Mouse (Mus musculus) frontal cortex, adult 2 months (tissue): ENCODE results near the gene I0C0044D17Rik. TPM values are rescaled to one million over a fixed set of nuclear protein-coding genes. Genes with fewer than 3 reads are reported as not detected.
"Not testable (repeated sequence)": the region's sequence is repeated elsewhere in the genome, so short reads cannot be mapped to it uniquely, and the experiment has no call there.

Source experiments
- DNase-seq, 2 experiments: peaks; one replicate each; pipeline ENCODE4 v3.0.0; 2022; ENCODE audit warnings: low spot score in 1 of 2; ENCODE audit errors: extremely low spot score in 1 of 2
- polyA plus RNA-seq: library from polyadenylated mRNA; depleted of rRNA; stranded (reverse); fragments of >200 nt; gene quantifications from 2 replicates; pipeline ENCODE4 v1.2.3, GENCODE M21; 2012; rRNA removed

I0C0044D17Rik gene
- not detected in 2 replicates for polyA plus RNA-seq

DNA sequence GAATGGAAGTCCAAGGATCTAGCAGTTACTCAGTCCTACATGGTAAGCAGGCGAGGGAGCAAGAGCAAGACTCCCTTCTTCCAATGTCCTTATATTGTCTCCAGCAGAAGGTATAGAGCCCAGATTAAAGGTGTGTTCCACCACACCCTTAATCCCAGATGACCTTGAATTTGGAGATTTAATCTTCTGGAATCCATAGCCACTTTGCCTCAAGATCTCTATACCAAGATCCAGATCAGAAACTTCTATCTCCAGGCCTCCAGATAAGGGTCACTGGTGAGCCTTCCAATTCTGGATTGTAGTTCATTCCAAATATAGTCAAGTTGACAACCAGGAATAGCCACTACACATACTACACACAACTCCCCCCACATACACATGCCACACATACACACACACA is at the start of gene I0C0044D17Rik:
TSS of gene I0C0044D17Rik (minus strand) at position 101 of the 400 bp plus-strand sequence.
- not testable (repeated sequence) for DNase-seq

DNA sequence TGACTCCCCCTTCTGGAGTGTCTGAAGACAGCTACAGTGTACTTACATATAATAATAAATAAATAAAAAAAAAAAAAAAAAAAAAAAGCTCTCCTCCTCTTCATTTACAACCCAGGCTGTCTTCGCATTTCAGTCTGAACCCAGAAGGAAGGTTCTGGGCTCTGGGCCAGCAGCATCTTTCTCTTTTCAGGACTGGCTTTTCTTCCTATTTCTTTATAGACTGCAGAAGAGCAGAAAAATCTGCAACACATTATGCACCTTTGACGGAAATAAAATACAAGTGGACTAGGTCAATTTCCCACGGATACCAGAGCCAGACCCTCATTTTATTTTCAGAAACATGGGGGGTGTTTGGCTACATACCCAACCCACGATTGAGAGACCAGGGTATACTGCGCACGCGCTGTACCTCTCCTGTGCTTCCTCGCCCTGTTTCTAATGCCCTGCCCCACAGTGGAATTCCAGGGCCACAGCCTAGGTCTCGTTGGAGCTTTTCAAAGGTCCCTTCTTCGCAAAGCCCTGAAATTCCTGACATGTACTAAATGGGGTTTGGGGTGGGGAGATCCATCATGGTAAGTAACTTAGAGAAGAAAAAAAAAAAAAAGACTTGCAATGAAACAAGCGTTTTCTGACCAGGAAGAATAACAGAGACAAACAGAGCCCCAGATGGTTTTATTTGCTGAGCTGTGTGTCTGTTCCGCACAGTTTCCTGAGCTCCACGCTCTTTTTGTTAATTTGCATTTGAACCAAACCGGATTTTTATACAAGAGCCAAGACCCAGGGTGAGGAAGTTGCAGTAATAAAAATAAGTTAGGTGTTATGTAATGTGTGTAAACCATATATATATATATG is 42.0 kb upstream of the I0C0044D17Rik start:
- DNase-seq = peak in 1 of 2 experiments; percentile 61

DNA sequence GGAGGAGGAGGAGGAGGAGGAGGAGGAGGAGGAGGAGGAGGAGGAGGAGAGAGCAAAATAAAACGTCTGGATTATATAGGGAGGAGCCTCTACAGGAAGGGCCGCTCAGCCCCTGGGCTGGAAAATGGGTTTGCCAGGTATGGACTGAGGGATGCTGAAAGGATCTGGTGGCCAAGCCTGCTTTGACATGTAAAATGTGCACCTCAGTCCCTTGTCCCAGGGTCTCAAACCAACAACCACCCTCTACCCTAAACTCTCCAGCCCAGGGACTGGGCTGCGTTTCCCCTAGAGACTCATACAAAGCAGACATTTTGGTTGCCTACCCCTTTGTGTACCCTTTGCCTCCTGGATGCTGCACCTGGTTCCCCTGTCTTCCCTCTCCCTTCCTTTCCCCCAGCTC is 40.9 kb upstream of the I0C0044D17Rik start:
- DNase-seq = no peak

DNA sequence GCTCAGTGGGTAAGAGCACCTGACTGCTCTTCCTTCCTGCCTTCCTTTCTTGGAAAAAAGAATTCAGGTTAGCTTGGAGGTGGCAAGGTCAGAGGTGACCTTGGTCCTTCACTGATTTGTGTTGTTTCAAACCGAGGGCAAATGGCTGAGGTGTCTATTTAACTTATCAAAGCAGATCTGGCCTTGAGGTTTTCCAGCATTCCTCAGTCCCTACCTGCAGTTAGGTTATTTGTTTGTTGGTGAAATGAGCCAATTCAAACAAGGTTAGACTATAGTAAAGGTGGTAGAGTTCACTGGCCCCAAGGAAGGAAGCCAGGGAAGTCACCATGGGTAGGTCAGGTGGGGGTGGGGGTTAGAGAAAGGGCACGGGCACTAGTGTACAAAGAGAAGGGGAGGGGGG is 40.5 kb upstream of the I0C0044D17Rik start:
- DNase-seq = no peak

DNA sequence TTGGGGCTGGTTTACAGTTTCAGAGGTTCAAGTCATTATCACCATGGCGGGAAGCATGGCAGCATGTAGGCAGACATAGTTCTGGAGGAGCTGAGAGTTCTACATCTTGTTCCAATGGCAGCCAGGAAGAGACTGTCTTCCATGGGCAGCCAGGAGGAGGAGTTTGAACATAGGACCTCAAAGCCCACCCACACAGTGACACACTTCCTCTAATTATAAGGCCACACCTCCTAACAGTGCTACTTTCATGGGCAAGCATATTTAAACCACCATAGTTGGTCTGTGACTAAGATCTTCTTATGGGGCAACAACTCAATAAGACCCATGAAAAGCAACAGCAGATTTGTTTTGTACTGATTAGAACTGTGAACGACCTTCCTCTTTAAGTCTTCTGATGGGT is 39.8 kb upstream of the I0C0044D17Rik start:
- DNase-seq = no peak

DNA sequence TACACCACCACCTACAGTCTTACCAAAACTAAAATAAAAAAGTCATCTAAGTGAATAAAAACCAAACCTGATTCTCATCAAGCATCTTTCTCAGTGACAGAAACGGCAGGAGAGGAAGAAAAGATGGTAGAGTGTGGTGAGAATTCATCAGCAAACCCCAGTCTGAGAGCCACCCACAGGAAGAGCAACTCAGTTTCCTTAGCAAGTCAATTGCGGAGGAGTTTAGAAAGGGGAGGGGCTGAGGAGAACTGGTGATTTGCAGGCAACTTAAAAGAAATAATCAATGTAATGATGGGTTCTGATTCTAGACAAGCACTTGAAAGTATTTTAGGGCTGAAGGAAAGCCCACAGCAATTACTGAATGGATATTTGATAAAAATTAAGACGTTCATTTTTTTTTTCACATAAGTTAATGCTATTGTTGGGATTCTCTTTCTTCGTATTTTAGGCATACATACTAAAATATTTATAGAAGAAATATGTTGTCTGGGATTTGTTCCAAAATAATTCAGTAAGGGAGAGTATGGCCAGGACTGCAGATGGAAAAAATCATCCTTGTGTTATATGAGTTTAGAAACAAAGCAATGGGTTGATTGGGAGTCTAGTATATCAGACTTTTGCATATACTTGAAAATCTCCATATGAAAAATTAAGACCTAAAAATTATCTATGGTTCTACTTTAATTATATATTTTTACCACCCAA is 34.7 kb upstream of the I0C0044D17Rik start:
- peak in 1 of 2 experiments; percentile 33 for DNase-seq

DNA sequence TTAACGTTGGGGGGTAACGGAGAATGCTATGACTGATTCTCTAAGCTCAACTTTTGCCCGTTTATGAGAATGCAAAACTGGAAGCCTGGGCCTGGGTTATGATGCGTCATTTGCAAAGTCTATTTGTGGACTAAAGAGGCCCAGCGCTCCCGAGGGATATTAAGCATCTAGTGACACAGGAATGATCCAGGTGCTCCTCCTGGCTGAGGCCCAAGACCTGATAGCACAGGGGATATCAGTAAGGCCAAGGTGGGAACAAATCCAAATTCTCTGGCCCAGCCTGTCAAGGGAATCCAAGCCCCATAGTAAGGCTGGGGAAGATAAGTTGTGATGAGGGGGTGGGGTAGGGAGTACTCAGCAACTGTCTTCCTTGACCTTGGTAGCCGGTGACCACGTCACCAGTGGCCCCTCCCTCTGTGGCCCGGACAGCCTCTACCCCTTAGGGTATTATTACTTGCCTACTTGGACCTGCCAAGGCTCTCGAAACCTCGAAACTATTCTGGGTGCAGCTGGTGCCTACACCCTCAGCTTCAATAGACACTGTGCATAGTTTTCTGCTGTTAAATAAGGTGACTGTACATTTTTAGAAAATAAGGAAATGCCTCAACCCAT is 33.5 kb upstream of the I0C0044D17Rik start:
- no peak for DNase-seq

DNA sequence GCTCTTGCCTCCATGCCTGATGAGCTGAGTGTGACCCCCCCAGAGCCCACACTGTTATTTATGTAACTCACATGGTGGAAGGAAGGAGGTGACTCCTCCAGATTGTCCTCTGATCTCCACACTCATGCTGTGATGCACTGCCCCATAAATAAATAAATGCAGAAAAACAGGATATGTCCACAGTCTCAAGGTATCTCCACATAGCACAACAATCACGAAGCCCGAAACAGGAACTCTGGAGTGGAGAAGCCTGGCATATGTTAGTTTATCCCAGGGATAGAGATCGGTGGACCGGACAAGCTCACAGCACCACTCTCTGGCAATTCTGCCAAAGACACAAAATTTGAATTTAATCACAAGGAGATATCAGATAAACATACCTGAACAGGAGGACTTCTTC is 30.3 kb upstream of the I0C0044D17Rik start:
- DNase-seq = no peak

DNA sequence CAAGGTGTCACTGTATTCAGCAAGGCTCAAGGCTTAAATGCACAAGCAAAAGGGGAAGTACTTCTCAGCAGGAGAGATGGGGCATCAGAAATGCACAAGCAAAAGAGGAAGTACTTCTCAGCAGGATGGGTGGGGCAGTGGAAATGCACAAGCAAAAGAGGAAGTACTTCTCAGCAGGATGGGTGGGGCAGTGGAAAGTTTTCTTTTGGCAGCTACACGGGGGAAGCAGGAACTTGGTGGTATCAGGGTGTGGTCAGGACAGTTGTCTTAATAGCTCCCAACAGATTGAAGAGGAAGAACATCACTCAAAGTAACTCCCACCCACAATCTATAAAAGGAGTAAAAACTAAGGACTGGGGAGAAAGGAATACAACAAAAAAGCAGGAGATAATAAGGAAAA is 26.8 kb upstream of the I0C0044D17Rik start:
- DNase-seq = not testable (repeated sequence)

DNA sequence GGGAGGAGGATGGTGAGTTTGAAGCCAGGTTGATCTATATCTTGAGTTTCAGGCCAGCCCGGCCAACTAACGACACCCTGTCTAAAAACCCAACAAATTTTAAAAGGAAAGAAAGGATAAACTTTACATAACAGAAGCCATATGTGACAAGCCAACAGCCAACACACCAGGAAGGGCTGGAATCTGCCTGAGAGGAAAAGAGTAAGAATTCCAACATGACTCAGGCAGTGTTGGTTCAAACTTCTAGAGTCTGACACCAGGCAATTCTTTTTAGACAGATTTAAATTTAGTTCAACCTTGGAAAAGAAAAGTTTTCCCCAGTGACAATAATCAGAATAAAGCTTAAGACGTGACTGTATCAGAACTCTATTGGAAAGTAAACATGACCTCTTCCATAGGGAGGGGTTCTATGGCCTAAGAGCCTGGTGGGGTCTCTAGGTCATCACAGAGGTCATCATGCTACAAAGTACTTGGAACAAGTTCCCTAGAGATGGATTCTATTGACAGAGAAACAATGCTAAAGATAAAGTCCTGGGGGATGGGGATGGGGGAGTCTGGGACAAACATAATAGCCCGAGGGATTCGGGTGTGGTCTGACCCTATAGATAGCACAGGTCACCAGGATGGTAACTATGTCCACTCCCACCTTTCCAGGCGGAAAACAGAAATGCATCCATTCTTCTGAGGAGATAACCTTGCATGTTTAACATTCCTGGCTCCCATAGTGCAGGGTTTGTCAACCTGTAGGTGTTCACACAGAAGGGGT is 23.7 kb upstream of the I0C0044D17Rik start:
- peak in 1 of 2 experiments; percentile 10 for DNase-seq

DNA sequence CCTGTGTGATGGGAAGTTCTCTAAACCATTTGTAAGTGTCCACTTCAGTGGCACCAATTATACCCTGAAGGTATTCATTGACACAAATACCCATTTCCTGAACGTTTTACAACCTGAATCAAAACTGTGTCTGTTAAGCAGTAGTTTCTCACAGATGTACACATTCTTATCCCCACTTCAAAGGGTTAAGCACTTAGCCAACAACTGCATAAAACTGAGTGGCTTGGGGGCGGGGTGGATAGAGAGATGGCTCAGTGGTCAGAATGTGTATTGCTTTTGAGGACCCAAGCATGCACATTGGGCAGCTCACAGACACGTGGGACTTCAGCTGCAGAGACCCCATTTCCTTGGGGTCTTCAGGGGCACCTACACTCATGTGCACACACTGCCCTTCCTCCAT is 22.8 kb upstream of the I0C0044D17Rik start:
- no peak for DNase-seq

DNA sequence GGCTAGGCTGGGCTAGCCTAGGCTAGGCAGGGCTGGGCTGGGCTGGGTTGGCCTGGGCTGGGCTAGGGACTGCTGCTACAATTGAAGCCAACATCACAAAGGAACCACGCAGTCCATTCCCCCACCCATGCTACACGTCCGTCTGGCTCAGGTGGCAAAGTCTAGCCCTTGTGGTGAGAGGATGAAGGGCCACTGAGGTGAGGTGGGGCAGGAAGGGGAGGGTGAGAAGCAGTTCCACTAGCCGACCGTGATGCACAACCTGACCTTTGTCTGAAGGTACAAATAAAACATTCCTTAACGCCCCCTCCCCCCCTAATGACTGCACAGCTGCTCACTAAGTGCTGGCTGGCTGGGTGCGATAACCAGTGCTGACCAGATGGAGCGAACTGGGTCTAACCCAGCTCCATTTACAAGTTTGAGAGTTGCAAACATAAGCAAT is 22.1 kb upstream of the I0C0044D17Rik start:
- DNase-seq = no peak

DNA sequence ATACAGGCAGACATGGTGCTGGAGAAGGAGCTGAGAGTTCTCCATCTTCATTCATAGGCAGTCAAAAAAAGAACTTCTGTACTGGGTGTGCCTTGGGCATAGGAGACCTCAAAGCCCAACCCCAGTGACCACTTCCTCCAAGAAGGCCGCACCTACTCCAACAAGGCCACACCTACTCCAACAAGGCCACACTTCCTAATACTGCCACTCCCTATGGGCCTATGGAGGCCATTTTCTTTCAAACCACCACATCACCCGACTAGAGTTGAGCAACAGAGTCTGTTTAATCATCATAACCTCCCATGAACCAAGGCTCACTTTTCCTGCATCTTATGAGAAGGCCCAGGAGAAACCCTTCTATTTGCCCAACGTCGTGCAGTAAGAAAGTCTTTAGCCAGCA is 21.6 kb upstream of the I0C0044D17Rik start:
- no peak for DNase-seq

DNA sequence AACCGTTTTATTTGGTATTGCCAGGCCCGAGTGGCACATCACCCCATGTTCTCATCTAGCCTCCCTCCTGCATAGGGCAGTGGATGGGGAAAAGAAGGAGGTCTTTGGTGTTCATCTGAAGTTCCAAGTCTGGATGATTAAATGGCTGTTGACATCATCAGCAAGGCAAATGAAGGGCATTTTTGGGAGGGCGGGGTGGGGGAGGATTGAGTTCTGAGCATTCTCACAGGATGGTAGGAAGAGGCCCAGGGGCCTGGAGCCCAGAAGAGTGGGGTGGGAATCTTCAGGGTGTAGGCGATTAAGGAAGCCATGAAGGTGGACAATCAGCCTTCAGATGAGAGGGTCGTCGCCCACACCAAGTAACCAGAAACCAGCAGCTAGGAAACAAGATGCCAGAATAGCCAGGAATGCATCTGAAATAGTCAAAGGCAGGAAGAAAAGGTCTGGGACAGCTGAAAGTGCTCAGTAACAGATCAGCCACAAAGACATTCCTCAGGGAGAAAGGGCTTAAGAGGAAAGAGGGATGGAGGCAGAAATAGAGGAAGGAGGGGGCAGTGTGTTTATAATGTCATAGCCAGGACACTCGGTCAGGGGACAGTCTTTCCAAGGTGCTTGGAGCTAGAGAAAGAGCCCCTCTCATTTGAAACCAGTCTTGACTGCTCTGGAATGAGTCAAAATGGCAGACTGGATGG is 20.4 kb upstream of the I0C0044D17Rik start:
- no peak for DNase-seq

DNA sequence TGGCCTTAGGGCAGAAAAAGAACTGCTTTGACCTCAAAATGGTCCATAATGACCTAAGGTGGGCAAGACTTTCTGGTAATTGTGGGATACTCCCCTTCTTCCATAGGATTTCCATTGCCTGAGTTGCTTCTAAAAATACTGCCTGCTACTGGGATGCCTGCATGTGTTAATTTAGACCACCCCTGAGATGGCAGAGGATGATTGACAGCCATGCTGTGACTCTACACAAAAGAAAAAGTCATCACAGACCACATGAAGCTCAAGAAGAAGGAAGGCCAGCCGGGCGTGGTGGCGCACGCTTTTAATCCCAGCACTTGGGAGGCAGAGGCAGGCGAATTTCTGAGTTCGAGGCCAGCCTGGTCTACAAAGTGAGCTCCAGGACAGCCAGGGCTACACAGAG is 17.6 kb upstream of the I0C0044D17Rik start:
- DNase-seq = not testable (repeated sequence)

DNA sequence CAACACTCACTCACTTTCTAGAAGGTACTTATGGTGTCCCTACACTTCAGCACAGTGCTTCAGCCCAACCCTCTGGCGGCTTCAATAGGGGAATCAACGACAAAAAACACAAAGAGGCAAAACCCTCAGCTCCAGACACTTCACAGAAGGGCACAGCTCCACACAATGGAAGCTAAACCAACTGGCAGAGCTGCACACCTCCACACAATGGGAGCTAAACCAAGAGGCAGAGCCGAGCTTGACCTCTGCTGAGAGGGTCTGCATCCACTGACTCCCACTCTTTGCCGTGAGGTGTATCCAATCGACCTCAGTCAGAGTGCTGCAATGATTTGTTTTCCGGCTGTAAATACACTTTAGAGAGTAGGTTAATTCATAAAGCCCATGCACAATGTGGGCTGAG is 16.9 kb upstream of the I0C0044D17Rik start:
- DNase-seq = no peak

DNA sequence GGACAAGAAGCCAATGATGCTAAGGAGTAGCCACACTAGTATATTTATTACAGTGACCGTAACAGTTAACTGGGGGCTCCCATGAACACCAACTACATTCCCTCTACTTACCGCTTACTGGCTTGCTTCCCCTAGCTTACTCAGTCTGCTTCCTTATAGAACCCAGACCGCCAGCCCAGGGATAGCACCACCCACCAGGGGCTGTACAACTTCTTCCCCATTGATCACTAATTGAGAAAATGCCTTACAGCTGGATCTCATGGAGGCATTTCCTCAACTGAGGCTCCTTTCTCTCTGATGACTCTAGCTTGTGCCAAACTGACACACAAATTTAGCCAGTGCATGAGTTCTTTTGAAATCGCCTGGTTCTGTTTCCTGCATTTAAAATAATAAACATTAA is 15.3 kb upstream of the I0C0044D17Rik start:
- no peak for DNase-seq

DNA sequence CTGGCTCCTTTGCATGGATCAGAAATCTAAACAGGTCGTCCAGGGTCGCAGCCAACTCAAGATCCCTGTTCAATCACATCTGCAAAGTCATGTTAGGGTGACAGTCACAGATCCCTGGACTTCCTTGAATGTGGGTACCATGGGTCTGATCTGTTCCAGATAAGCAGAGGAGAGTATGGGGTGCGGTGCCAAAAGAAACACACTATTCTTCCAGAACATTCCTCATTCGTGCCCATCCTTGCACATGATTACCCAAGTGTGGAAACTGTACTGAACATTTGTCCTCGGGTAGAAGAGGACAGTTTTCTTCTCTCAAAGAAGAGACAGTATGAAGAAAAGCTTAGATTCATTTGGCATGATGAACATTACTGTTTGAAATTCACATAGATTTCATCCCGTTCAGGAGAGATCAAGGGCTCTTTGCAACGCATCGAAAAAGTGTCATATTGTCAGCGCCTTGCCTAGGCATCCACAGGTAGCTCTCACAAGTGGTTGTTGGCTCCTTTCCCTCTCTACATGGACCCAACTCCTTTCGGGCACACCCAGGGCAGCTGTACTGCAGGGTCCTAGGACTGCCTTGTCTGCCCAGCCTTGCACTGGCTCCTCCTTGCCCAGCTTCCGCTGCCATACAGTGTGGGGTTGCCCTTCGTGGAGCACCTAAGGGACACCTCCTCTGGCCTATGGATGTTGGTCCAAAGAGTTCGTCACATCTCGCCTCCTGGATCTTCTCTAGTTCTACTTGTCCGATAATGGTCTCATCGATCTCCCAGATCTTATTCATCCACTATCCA is 14.3 kb upstream of the I0C0044D17Rik start:
- no peak for DNase-seq

DNA sequence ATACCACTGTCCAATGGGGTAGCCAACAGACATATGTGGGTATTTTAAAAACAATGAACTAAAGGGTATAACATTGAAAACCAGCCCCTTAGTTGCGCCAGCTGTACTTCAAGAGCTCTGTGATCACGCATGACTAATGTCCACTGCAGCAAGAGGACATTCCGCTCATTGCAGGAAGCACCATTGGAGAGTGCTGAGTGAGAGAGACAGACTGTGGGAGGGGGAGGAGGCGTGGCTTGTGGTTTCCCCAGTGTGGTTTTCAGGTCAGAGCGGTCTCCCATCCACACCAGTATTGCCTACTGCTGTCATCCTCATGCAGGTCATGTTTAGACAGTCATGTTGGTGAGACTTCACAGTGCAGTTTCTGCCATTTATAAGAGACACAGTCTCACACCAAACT is 12.9 kb upstream of the I0C0044D17Rik start:
- no peak for DNase-seq
